22 mouse cellular contexts compared by ENCODE assay signal in genomic region chr6:134131601-134132000, GRCm38 (mm10).
A peak's percentile ranks its signal among the peaks of the same experiment; 100 is the strongest.
DNase-seq lines count a peak whose midpoint lies in the region.
"Had no signal": no experiment of that assay in that cellular context is flagged by ENCODE, and none has a peak within 500 bp of the region (broad histone marks: within the 10 kb centered on the region; RNA-seq: fewer than 3 reads in every experiment).

No protein-coding gene starts in this region.

- WGBS in midbrain, embryonic 10.5 days: 86% methylated on average over 2 of the region's 2 CpGs

- peak; percentile 96 for DNase-seq in heart, adult 11 months
- no peak for DNase-seq in heart, postnatal 4 days
- DNase-seq in ES-CJ7 (ENCODE audit: low read depth, low spot score) (peak; percentile 41), ZHBTc4 (ENCODE audit: low read depth, low spot score) (peak; percentile 46)
- DNase-seq in midbrain, embryonic 10.5 days (ENCODE audit: low spot score): no peak
- DNase-seq in right cerebral cortex, adult 18-20 months: no peak
- DNase-seq: adrenal gland, adult 2 months; adrenal gland, postnatal 10 days; adrenal gland, postnatal 25 days; B cell, adult 2 months; cerebellum, adult 11 months; cerebellum, adult 18-20 months; cerebellum, adult 8-10 months; cerebellum, adult 9-11 months; cerebellum, postnatal 14 days; cerebellum, postnatal 36 days; forebrain, postnatal 0 days had no signal

- peaks cover 28% of the 10 kb centered on the region for H3K36me3 ChIP-seq in midbrain, embryonic 10.5 days
- H3K36me3 ChIP-seq: forebrain, embryonic 15.5 days had no signal

- no peaks in the 10 kb centered on the region for H3K4me1 ChIP-seq in midbrain, embryonic 10.5 days
- H3K4me1 ChIP-seq: embryonic facial prominence, embryonic 10.5 days had no signal

- H3K27ac ChIP-seq in midbrain, embryonic 10.5 days (replicated peaks): no peak overlapping the region
- H3K27ac ChIP-seq: embryonic facial prominence, embryonic 10.5 days; embryonic facial prominence, embryonic 12.5 days; forebrain, embryonic 13.5 days; forebrain, embryonic 15.5 days had no signal

- peaks cover 5% of the 10 kb centered on the region; the same call in 1 of the 2 replicates for H3K9me3 ChIP-seq in midbrain, embryonic 10.5 days (replicated peaks)
- H3K9me3 ChIP-seq: embryonic facial prominence, embryonic 12.5 days; forebrain, embryonic 13.5 days; forebrain, embryonic 15.5 days had no signal

- H3K4me3 ChIP-seq in midbrain, embryonic 10.5 days: no peak overlapping the region
- H3K4me3 ChIP-seq: embryonic facial prominence, embryonic 10.5 days; embryonic facial prominence, embryonic 12.5 days; forebrain, embryonic 13.5 days; forebrain, embryonic 15.5 days had no signal

- no peaks in the 10 kb centered on the region for H3K27me3 ChIP-seq in midbrain, embryonic 10.5 days (ENCODE audit: low read depth, poor library complexity, severe bottlenecking)
- H3K27me3 ChIP-seq: CH12.LX; embryonic facial prominence, embryonic 12.5 days; forebrain, embryonic 13.5 days; forebrain, embryonic 15.5 days had no signal

Comparison
In these comparisons a context has a peak if more than half of its experiments do, and no peak if none do; other contexts are left out.
1. DNase-seq: peak in heart, adult 11 months (single experiment), ES-CJ7 (single experiment) and ZHBTc4 (single experiment); none in heart, postnatal 4 days (single experiment), midbrain, embryonic 10.5 days (single experiment) and right cerebral cortex, adult 18-20 months (single experiment).